Mouse (Mus musculus) cerebellum, adult 2 months (tissue): Measurements from ENCODE around the gene Emcn. TPM values are rescaled to one million over a fixed set of nuclear protein-coding genes. Genes with fewer than 3 reads are reported as not detected.

ENCODE experiments used
- DNase-seq, 2 experiments: peaks; one replicate each; pipeline ENCODE4 v3.0.0; 2021
- H3K27ac ChIP-seq: fragments of 200-500 bp; 2 replicates; pipeline ENCODE4 v1.5.1; 2012; ENCODE audit warnings: low read length, control low read depth, inconsistent platforms; ENCODE audit not compliant: insufficient read depth
- H3K27me3 ChIP-seq: fragments of 200-500 bp; 2 replicates; pipeline ENCODE4 v1.6.1; 2012; ENCODE audit warnings: inconsistent platforms, mild to moderate bottlenecking, low read length, moderate library complexity; ENCODE audit not compliant: control insufficient read depth, insufficient read depth
- H3K4me1 ChIP-seq: fragments of 200-500 bp; 2 replicates; pipeline ENCODE4 v1.6.1; 2011; ENCODE audit warnings: low read length; ENCODE audit not compliant: control insufficient read depth, insufficient read depth
- H3K4me3 ChIP-seq: fragments of 200-500 bp; replicated peaks from 2 replicates; pipeline ENCODE3; 2011; ENCODE audit warnings: mild to moderate bottlenecking, low read depth, low read length, control low read depth; ENCODE audit not compliant: insufficient read depth
- CTCF ChIP-seq: fragments of 200-500 bp; IDR thresholded peaks from 2 replicates; pipeline ENCODE4 v1.5.1; 2011; ENCODE audit warnings: low read depth, mild to moderate bottlenecking, control low read depth, low read length, moderate library complexity, borderline replicate concordance; ENCODE audit not compliant: insufficient read depth
- POLR2A ChIP-seq: fragments of 200-500 bp; IDR thresholded peaks from 2 replicates; pipeline ENCODE4 v1.6.1; 2011; ENCODE audit warnings: low read length, control low read depth, borderline replicate concordance; ENCODE audit not compliant: insufficient read depth
- WGBS: fragments of 180-500 bp; shearing (Covaris S2); methylation state at CpG from one replicate; pipeline ENCODE4 v1.1.7; 2018; 5-methylcytosine and 5-hydroxymethylcytosine counted together
- polyA plus RNA-seq: library from polyadenylated mRNA; depleted of rRNA; stranded (reverse); fragments of >200 nt; gene quantifications from 2 replicates; pipeline ENCODE4 v1.2.3, GENCODE M21; 2012

Emcn gene
- polyA plus RNA-seq, 1 experiment = 16.9 TPM

- DNase-seq = no peak
- no peak overlapping the region for H3K4me3 ChIP-seq
These were observed 11.0 kb downstream of the Emcn start for GRCm38 (mm10) chr3:137351882-137352281.

GRCm38 (mm10) chr3:137356697-137357096 lies 15.8 kb downstream of the Emcn start:
- H3K4me1 ChIP-seq = 0 out of 2 replicates have a peak, but pooled peaks cover 2% of the 10 kb centered on the region
- DNase-seq = no peak
- no peak overlapping the region for H3K27ac ChIP-seq
- WGBS = 69% methylated on average over 4 of the region's 4 CpGs
- TF ChIP-seq POLR2A (no peak), CTCF (no peak)
- no peaks in the 10 kb centered on the region for H3K27me3 ChIP-seq
- H3K4me3 ChIP-seq = no peak overlapping the region

More at GRCm38 (mm10) chr3:137351882-137352281, 11.0 kb downstream of the Emcn start:
- TF ChIP-seq CTCF (no peak), POLR2A (no peak)
- no peak overlapping the region for H3K27ac ChIP-seq
- WGBS = 68% methylated on average over 5 of the region's 5 CpGs
- 0 out of 2 replicates have a peak, but pooled peaks cover 2% of the 10 kb centered on the region for H3K4me1 ChIP-seq
- H3K27me3 ChIP-seq = no peaks in the 10 kb centered on the region

GRCm38 (mm10) chr3:137367123-137367825 lies 26.4 kb downstream of the Emcn start:
- 43% methylated on average over 6 of the region's 6 CpGs for WGBS
- no peak overlapping the region for H3K4me3 ChIP-seq
- TF ChIP-seq CTCF (no peak), POLR2A (no peak)
- H3K27me3 ChIP-seq = no peaks in the 10 kb centered on the region
- peaks cover 8% of the 10 kb centered on the region; the same call in 1 of the 2 replicates for H3K4me1 ChIP-seq
- peak overlapping the region; percentile 87 for H3K27ac ChIP-seq
- peak in 1 of 2 experiments; percentile 59 for DNase-seq

DNA sequence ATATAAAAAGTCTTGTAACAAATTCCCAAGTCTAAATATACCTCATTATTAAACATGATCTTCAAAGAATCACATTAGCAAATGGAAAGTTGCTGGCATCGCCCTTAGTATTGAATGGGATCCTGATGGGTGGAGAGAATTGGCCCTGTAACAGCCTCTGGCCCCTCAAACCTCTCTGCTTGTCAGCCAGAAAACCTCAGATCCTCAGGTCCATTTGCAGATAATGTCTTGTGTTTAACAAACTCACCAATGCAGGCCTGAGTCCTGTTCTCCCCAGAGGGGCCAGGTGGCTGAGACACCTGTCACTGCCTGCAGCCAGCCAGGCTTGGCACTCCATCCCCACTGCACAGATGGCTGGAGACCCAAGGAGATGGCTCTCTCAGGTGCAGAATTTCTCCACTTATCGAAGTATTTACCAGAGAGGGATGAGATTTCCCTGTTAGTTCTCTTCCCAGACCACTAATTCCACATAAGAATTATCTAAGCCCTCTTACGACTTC lies 27.0 kb downstream of the Emcn start:
- Histone ChIP-seq H3K27ac (no peak overlapping the region), H3K27me3 (no peaks in the 10 kb centered on the region), H3K4me3 (no peak overlapping the region), H3K4me1 (peaks cover 8% of the 10 kb centered on the region; the same call in 1 of the 2 replicates)
- peak; percentile 99 to 100 for DNase-seq
- WGBS = 9% methylated on average over 3 of the region's 3 CpGs
- no peak for TF ChIP-seq CTCF
- TF ChIP-seq POLR2A = peak; percentile 18; the same call in 1 of the 2 replicates

- no peak for DNase-seq
- Histone ChIP-seq H3K4me3 (no peak overlapping the region), H3K4me1 (peaks cover 2% of the 10 kb centered on the region; the same call in 1 of the 2 replicates), H3K27ac (no peak overlapping the region), H3K27me3 (no peaks in the 10 kb centered on the region)
- 58% methylated on average over 4 of the region's 4 CpGs for WGBS
- TF ChIP-seq CTCF (no peak), POLR2A (no peak)
These were observed 32.0 kb downstream of the Emcn start for GRCm38 (mm10) chr3:137372854-137373253.

- no peak overlapping the region for H3K4me3 ChIP-seq
- no peaks in the 10 kb centered on the region for H3K27me3 ChIP-seq
- 94% methylated on average over 2 of the region's 2 CpGs for WGBS
- TF ChIP-seq POLR2A (no peak), CTCF (no peak)
- H3K4me1 ChIP-seq = no peaks in the 10 kb centered on the region
- DNase-seq = no peak
- no peak overlapping the region for H3K27ac ChIP-seq
These were observed 41.4 kb downstream of the Emcn start for GRCm38 (mm10) chr3:137382311-137382710.

- H3K27me3 ChIP-seq = no peaks in the 10 kb centered on the region
- DNase-seq = no peak
- H3K4me1 ChIP-seq = no peaks in the 10 kb centered on the region
- TF ChIP-seq CTCF (no peak), POLR2A (no peak)
- H3K27ac ChIP-seq = no peak overlapping the region
- 83% methylated on average over 11 of the region's 11 CpGs for WGBS
- H3K4me3 ChIP-seq = no peak overlapping the region
These were observed 54.7 kb downstream of the Emcn start for GRCm38 (mm10) chr3:137395588-137395987.
